Mouse (Mus musculus): ENCODE measurements around the gene Hexim2.
A peak's percentile ranks its signal among the peaks of the same experiment; 100 is the strongest.

DNA sequence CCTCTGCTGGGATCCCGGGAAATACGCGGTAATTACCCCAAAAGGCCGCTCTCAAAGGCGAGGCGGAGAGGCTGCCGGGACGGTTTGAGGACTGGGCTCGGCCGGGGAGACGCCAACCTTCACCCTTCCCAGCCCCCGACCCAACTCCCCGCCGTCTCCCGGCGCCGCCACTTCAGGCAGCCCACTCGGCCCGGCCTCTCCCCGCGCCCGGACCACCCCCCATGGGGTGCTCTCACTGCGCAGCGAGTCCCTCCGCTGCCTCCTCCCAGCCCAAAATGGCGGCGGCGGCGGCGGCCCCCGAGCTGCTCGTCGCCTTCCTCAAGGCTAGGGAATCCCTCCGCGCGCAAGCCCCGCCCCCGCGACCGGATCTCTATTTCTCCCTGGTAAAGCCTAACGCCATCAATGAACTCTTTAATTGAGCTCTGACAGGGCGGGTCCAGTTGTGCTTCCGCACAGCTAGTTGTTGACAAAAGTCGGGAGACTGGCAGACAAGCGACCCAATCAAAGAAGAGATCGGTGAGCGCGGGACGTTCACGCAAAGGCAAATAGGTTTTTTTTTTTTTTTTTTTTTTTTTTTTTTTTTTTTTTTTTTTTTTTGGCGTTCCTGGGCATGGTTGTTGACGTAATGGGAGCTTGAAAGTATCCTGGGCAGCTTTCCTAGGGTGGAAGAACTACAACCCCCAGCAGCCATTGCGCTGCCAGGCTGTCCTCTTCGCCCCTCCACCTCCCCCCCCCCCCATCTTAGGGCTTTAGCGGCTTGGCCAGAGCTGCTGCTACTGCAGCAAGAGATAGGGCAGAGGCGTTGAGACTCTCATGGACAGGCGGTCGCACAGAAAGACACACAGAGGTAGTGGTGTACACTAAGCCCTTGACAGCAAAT is 587 bp downstream of the Hexim2 start:
- no peak for TF ChIP-seq CTCF (IDR thresholded peaks at IDR 0.05; ENCODE audit: control insufficient read depth, insufficient read depth, low read length)
- peak; percentile 92 for TF ChIP-seq POLR2A (IDR thresholded peaks at IDR 0.05; ENCODE audit: borderline replicate concordance, control insufficient read depth, low read depth, low read length)

Measured in bone marrow, adult 2 months (tissue).